In genomic region chr2:152705993-152706571, GRCm38 (mm10) we compare ENCODE assay signal across 9 mouse cellular contexts. TPM values are rescaled to one million over a fixed set of nuclear protein-coding genes. Genes with fewer than 3 reads are reported as not detected.
DNase-seq lines count a peak whose midpoint lies in the region; ATAC-seq and TF ChIP-seq lines count a peak whose summit lies in the region.
"Had no signal": no experiment of that assay in that cellular context is flagged by ENCODE, and none has a peak within 500 bp of the region (broad histone marks: within the 10 kb centered on the region; RNA-seq: fewer than 3 reads in every experiment).

No protein-coding gene starts in this region.

- H3K4me3 ChIP-seq in forebrain, postnatal 0 days (ENCODE audit: low read depth, low read length) = no peak overlapping the region
- H3K4me3 ChIP-seq in lung, postnatal 0 days (ENCODE audit: low read depth, low read length) = no peak overlapping the region
- no peak overlapping the region for H3K4me3 ChIP-seq in small intestine, adult 2 months (ENCODE audit: low read depth, low read length)

- H3K9ac ChIP-seq in forebrain, postnatal 0 days = no peak overlapping the region
- H3K9ac ChIP-seq in lung, postnatal 0 days (replicated peaks; ENCODE audit: low read depth) = 0 out of 2 replicates have a peak overlapping the region, but pooled peaks have one; percentile 12

- H3K27ac ChIP-seq in forebrain, postnatal 0 days (ENCODE audit: low read depth, low read length) = peak overlapping the region; percentile 57
- H3K27ac ChIP-seq in lung, postnatal 0 days (ENCODE audit: low read length) = peak overlapping the region; percentile 90
- H3K27ac ChIP-seq in small intestine, adult 2 months (ENCODE audit: insufficient read depth, low read depth, low read length) = peak overlapping the region; percentile 18

- TF ChIP-seq EP300 in lung, postnatal 0 days (IDR thresholded peaks at IDR 0.05) = no peak

- DNase-seq in urinary bladder, postnatal 4 days (ENCODE audit: low spot score in 2 of 2) = peak; percentile 74 to 77
- no peak for DNase-seq in urinary bladder, adult 18-20 months (ENCODE audit: low spot score in 2 of 2)
- peak; percentile 66 for DNase-seq in forebrain, postnatal 0 days
- DNase-seq in heart, postnatal 25 days (ENCODE audit: low spot score) = peak; percentile 77
- DNase-seq in layer of hippocampus, adult 11-12 months (ENCODE audit: low spot score) = peak; percentile 66
- peak; percentile 69 for DNase-seq in lung, postnatal 0 days (ENCODE audit: low spot score)
- no peak for DNase-seq in c-Kit-positive CD71-positive TER-119-positive erythroid progenitor cells, embryonic 14.5 days (ENCODE audit: low spot score)

- no peak overlapping the region for H3K4me2 ChIP-seq in forebrain, postnatal 0 days (ENCODE audit: low read depth)
- no peak overlapping the region for H3K4me2 ChIP-seq in lung, postnatal 0 days (replicated peaks; ENCODE audit: low read depth, low read length)

- WGBS in forebrain, postnatal 0 days = 50% methylated on average over 22 of the region's 22 CpGs
- WGBS in lung, postnatal 0 days = 56% methylated on average over 22 of the region's 22 CpGs
- 88% methylated on average over 22 of the region's 22 CpGs for WGBS in small intestine, adult 2 months

- peak; percentile 70 for ATAC-seq in forebrain, postnatal 0 days
- ATAC-seq in lung, postnatal 0 days = peak; percentile 21; the same call in 1 of the 2 replicates
- ATAC-seq: Patski had no signal

- TF ChIP-seq CTCF in forebrain, postnatal 0 days (IDR thresholded peaks at IDR 0.05; ENCODE audit: low read depth) = no peak
- TF ChIP-seq CTCF in lung, postnatal 0 days (IDR thresholded peaks at IDR 0.05) = no peak
- no peak for TF ChIP-seq CTCF in small intestine, adult 2 months (IDR thresholded peaks at IDR 0.05; ENCODE audit: extremely low read depth, insufficient read length, insufficient replicate concordance, low read depth, low read length)

- no peak for TF ChIP-seq POLR2A in small intestine, adult 2 months (IDR thresholded peaks at IDR 0.05; ENCODE audit: low read depth, low read length)

- no peaks in the 10 kb centered on the region for H3K27me3 ChIP-seq in forebrain, postnatal 0 days (ENCODE audit: insufficient read depth, low read length)
- H3K27me3 ChIP-seq in lung, postnatal 0 days (replicated peaks; ENCODE audit: insufficient read depth, low read length) = no peaks in the 10 kb centered on the region
- H3K27me3 ChIP-seq in small intestine, adult 2 months (ENCODE audit: control insufficient read depth, insufficient read depth, low read length) = no peaks in the 10 kb centered on the region
- H3K27me3 ChIP-seq: Patski had no signal

- H3K36me3 ChIP-seq in forebrain, postnatal 0 days (ENCODE audit: insufficient read depth) = peaks cover 48% of the 10 kb centered on the region
- H3K36me3 ChIP-seq in lung, postnatal 0 days (ENCODE audit: insufficient read depth, low read length) = peaks cover 22% of the 10 kb centered on the region; the same call in 1 of the 2 replicates
- peaks cover 45% of the 10 kb centered on the region for H3K36me3 ChIP-seq in small intestine, adult 2 months (ENCODE audit: control insufficient read depth, insufficient read depth, low read length)

- intact Hi-C loops in heart, postnatal 25 days (cut with DNase I) = no loop called here

- H3K4me1 ChIP-seq in forebrain, postnatal 0 days (ENCODE audit: insufficient read depth) = peaks cover 10% of the 10 kb centered on the region; the same call in 1 of the 2 replicates
- H3K4me1 ChIP-seq in lung, postnatal 0 days (ENCODE audit: insufficient read depth, low read depth, low read length) = peaks cover 22% of the 10 kb centered on the region
- H3K4me1 ChIP-seq in small intestine, adult 2 months (ENCODE audit: control insufficient read depth, insufficient read depth, insufficient read length, low read length) = peaks cover 14% of the 10 kb centered on the region

- no peaks in the 10 kb centered on the region for H3K9me3 ChIP-seq in forebrain, postnatal 0 days (ENCODE audit: low read length)
- no peaks in the 10 kb centered on the region for H3K9me3 ChIP-seq in lung, postnatal 0 days (ENCODE audit: low read length)

RNA-seq across cellular contexts. Expression of gene Mcts2, which starts 19.2 kb away (rescaled TPM):
- 21.5 and 30.8 TPM in 2 replicates for total RNA-seq in forebrain, postnatal 0 days (2014; rRNA removed)
- polyA plus RNA-seq in forebrain, postnatal 0 days (2015; fragmentation: Nextera tagmentation; extraction: Ambion mirVana) = 26.6 and 29.9 TPM in 2 replicates
- 10 to 100 TPM; 17.7 to 18.5 TPM for total RNA-seq in heart, postnatal 25 days (2021)
- polyA plus RNA-seq in lung, postnatal 0 days (2015; fragmentation: Nextera tagmentation; extraction: Ambion mirVana) = 19.4 and 20.8 TPM in 2 replicates
- polyA plus RNA-seq in small intestine, adult 2 months (2012; rRNA removed) = 1.3 and 1.7 TPM in 2 replicates

RNA-seq across cellular contexts. Expression of gene Id1, which starts 30.0 kb away (rescaled TPM):
- total RNA-seq in forebrain, postnatal 0 days (2014; rRNA removed) = 58.8 and 70.5 TPM in 2 replicates
- polyA plus RNA-seq in forebrain, postnatal 0 days (2015; fragmentation: Nextera tagmentation; extraction: Ambion mirVana) = 59.8 and 71.3 TPM in 2 replicates
- total RNA-seq in heart, postnatal 25 days (2021) = 10 to 100 TPM; 37.8 to 57.0 TPM
- 214 and 218 TPM in 2 replicates for polyA plus RNA-seq in lung, postnatal 0 days (2015; fragmentation: Nextera tagmentation; extraction: Ambion mirVana)
- polyA plus RNA-seq in small intestine, adult 2 months (2012; rRNA removed) = 585 and 916 TPM in 2 replicates

RNA-seq across cellular contexts. Expression of gene H13, which starts 36.8 kb away (rescaled TPM):
- total RNA-seq in forebrain, postnatal 0 days (2014; rRNA removed) = 121 and 177 TPM in 2 replicates
- polyA plus RNA-seq in forebrain, postnatal 0 days (2015; fragmentation: Nextera tagmentation; extraction: Ambion mirVana) = 165 and 166 TPM in 2 replicates
- total RNA-seq in heart, postnatal 25 days (2021) = 10 to 100 TPM; 35.1 to 38.5 TPM
- 110 and 127 TPM in 2 replicates for polyA plus RNA-seq in lung, postnatal 0 days (2015; fragmentation: Nextera tagmentation; extraction: Ambion mirVana)
- 152 and 199 TPM in 2 replicates for polyA plus RNA-seq in small intestine, adult 2 months (2012; rRNA removed)

RNA-seq across cellular contexts. Expression of gene Cox4i2, which starts 47.9 kb away (rescaled TPM):
- total RNA-seq in forebrain, postnatal 0 days (2014; rRNA removed) = 4.3 TPM in 2 replicates
- polyA plus RNA-seq in forebrain, postnatal 0 days (2015; fragmentation: Nextera tagmentation; extraction: Ambion mirVana) = 4.4 and 5.4 TPM in 2 replicates
- 10 to 100 TPM; 12.2 to 16.8 TPM for total RNA-seq in heart, postnatal 25 days (2021)
- 204 and 228 TPM in 2 replicates for polyA plus RNA-seq in lung, postnatal 0 days (2015; fragmentation: Nextera tagmentation; extraction: Ambion mirVana)
- polyA plus RNA-seq in small intestine, adult 2 months (2012; rRNA removed) = 0.50 and 1.7 TPM in 2 replicates

Comparison
In these comparisons a context has a peak if more than half of its experiments do, and no peak if none do; other contexts are left out.
1. DNase-seq: peak in urinary bladder, postnatal 4 days (2 of 2), forebrain, postnatal 0 days (single experiment), heart, postnatal 25 days (single experiment), layer of hippocampus, adult 11-12 months (single experiment) and lung, postnatal 0 days (single experiment); none in urinary bladder, adult 18-20 months (0 of 2) and c-Kit-positive CD71-positive TER-119-positive erythroid progenitor cells, embryonic 14.5 days (single experiment).
2. H3K27ac ChIP-seq: peak in every context shown above with its lines; median percentile 90 in lung, postnatal 0 days; 57 in forebrain, postnatal 0 days; 18 in small intestine, adult 2 months.